Mouse (Mus musculus): ENCODE data around the gene Gdpd1. TPM values are rescaled to one million over a fixed set of nuclear protein-coding genes. Genes with fewer than 3 reads are reported as not detected.
A peak's percentile ranks its signal among the peaks of the same experiment; 100 is the strongest.

The Gdpd1 gene
- 168 and 172 TPM in 2 replicates for polyA plus RNA-seq (2015; fragmentation: Nextera tagmentation; extraction: Ambion mirVana)

- peak within 1 kb of the TSS; percentile 93 for H3K9ac ChIP-seq
- no peaks in the 10 kb centered on the region for H3K9me3 ChIP-seq
- H3K4me2 ChIP-seq = peak within 1 kb of the TSS; percentile 67
- H3K4me1 ChIP-seq = peaks cover 39% of the 10 kb centered on the region
- peak; percentile 98 for ATAC-seq (replicated peaks)
- under 1% methylated on average over 43 of the region's 43 CpGs for WGBS
- no peaks in the 10 kb centered on the region for H3K27me3 ChIP-seq (replicated peaks)
- H3K27ac ChIP-seq = peak within 1 kb of the TSS; percentile 95
- H3K36me3 ChIP-seq (replicated peaks) = peaks cover 9% of the 10 kb centered on the region; the same call in 1 of the 2 replicates
- H3K4me3 ChIP-seq = peak within 1 kb of the TSS; percentile 81
Measured at GRCm38 (mm10) chr11:87073866-87074440, at the start of gene Gdpd1. Gene Gdpd1 (minus strand): TSS chr11:87074062.

DNA sequence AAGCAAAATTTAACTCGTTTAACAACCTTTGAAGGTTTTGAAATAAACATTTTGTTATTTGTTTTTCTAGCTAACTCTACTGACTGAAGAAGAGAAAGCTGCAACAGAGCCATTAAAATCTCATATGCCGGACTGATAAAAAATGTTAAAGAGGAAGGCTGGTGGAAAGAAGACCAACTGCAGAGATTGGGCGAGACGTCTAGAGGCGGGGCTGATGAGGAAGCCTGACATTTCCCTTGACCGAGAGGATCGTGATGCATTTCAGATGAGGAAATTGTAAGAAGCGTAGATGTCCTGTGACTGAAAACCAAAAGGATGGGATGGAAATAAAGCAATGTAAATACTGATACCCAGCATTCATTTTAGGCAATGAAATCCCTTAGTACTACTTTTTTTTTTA lies 48.0 kb upstream of the Gdpd1 start:
- Histone ChIP-seq H3K4me2 (no peak overlapping the region), H3K9ac (no peak overlapping the region), H3K27me3 (replicated peaks) (no peaks in the 10 kb centered on the region), H3K9me3 (no peaks in the 10 kb centered on the region), H3K27ac (no peak overlapping the region), H3K4me1 (peaks cover 9% of the 10 kb centered on the region), H3K36me3 (replicated peaks) (peaks cover 32% of the 10 kb centered on the region), H3K4me3 (no peak overlapping the region)
- WGBS = 72% methylated on average over 8 of the region's 8 CpGs
- no peak for ATAC-seq (replicated peaks)

DNA sequence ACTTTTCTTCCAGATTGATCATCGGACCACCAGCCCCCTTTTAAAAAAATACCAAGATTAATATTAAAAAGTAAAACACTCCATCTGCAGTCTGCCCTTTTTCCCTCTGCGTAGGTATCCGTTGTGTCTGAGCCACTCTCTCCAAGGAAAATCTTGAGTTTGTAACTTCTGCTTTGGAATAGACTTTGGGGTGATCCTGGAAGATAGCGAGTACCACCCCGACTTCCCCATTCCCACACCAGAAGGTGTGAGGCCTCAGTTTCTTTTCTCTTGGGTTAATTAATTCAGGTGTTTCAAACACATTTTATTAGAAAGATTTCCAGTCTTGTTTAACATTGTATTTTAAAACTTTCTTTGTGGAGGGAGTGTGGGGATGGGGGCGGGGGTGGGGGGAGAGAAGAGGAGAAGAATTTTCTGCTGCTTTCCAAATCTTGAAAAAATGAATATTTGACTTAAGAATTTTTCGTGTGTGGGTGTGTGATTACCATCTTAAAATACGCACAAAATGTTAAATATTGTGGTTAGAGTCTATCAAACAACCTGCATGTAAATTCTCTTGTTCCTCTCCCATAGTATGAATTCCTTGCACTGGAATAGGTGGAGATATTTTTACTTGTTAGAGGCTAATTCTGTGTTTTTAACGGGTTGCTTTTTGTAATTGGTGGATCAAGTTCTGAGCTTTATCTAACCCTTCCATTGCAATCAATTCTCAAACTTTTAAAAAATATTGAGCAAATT lies 36.5 kb upstream of the Gdpd1 start:
- H3K36me3 ChIP-seq (replicated peaks) = 0 out of 2 replicates have a peak, but pooled peaks cover 3% of the 10 kb centered on the region
- peak overlapping the region; percentile 63 for H3K4me3 ChIP-seq
- H3K9me3 ChIP-seq = no peaks in the 10 kb centered on the region
- H3K27me3 ChIP-seq (replicated peaks) = no peaks in the 10 kb centered on the region
- H3K4me1 ChIP-seq = peaks cover 20% of the 10 kb centered on the region
- ATAC-seq (replicated peaks) = no peak
- WGBS = 3% methylated on average over 9 of the region's 9 CpGs
- H3K27ac ChIP-seq = peak overlapping the region; percentile 95
- peak overlapping the region; percentile 76 for H3K9ac ChIP-seq
- peak overlapping the region; percentile 75 for H3K4me2 ChIP-seq

GRCm38 (mm10) chr11:87109519-87110171 lies 35.8 kb upstream of the Gdpd1 start:
- WGBS = under 1% methylated on average over 41 of the region's 42 CpGs
- Histone ChIP-seq H3K9me3 (no peaks in the 10 kb centered on the region), H3K4me3 (peak overlapping the region; percentile 63), H3K4me1 (peaks cover 20% of the 10 kb centered on the region), H3K27me3 (replicated peaks) (no peaks in the 10 kb centered on the region), H3K9ac (peak overlapping the region; percentile 76), H3K36me3 (replicated peaks) (0 out of 2 replicates have a peak, but pooled peaks cover 3% of the 10 kb centered on the region), H3K4me2 (peak overlapping the region; percentile 75), H3K27ac (peak overlapping the region; percentile 95)
- ATAC-seq (replicated peaks) = no peak

DNA sequence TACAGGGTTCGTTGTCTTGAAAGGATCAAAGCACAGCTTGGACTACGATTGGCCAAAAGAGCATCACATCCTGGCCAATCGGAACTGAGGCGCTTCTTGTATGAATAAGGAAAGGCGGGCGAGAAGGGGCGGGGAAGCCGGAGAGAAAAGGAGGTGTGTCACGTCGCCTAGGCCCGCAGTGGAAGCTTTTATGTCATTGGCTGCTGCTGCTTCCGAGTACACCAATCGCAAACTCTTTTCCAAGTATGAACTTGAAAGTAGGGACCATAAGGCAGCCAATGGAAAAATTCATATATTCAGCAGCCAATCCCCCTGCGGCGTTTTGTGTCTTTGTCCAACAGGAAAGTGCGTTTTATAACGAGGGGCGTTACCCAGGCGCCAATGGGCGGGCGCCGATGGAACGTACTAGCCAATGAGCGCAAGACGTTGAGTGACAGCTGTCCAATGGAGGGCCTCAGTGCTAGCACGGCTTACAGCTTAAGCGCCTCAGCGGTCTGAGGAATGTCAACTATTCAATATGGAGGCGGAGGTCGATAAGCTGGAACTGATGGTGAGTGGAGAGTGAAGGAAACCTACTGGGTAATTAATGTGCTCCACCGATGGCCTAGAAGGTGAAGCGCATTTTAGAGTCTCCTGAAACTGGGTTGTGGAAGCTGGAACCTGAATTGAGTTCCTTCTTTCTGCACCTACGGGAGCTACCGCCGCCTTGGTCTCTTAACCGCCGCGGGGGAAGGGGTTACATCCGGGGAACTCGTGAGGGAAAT lies 35.1 kb upstream of the Gdpd1 start, which contains the start of gene Ska2:
Ska2 (plus strand) TSS at position 480 of the 764 bp plus-strand sequence.
- ATAC-seq (replicated peaks) = peak; percentile 100

DNA sequence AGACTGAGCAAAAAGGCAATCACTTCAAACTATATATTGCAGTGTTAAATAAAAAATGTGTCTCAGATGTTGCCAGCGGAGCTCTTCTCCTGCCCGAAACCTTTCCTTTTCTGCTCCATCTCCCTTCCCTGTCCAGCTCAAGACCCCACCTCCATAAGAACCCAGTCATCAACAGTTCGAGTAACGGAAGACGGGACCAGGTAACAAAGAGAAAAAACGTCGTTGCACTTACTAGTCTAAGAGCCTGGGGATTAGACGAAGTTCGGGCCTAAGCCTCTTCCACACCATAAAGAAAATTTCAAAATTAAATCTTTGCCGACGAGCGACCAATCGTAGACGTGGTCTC lies 34.5 kb upstream of the Gdpd1 start, which contains the start of gene Prr11:
Prr11 (minus strand) TSS at position 300 of the 346 bp plus-strand sequence.
- 0% methylated on average over 14 of the region's 14 CpGs for WGBS

More for the DNA sequence above, 35.1 kb upstream of the Gdpd1 start, which contains the start of gene Ska2:
- H3K27me3 ChIP-seq (replicated peaks) = no peaks in the 10 kb centered on the region
- H3K4me3 ChIP-seq = peak within 1 kb of the TSS; percentile 63
- peak within 1 kb of the TSS; percentile 95 for H3K27ac ChIP-seq
- peaks cover 20% of the 10 kb centered on the region for H3K4me1 ChIP-seq
- no peaks in the 10 kb centered on the region for H3K9me3 ChIP-seq
- peak within 1 kb of the TSS; percentile 75 for H3K4me2 ChIP-seq
- WGBS = under 1% methylated on average over 40 of the region's 40 CpGs
- peak within 1 kb of the TSS; percentile 76 for H3K9ac ChIP-seq
- no peaks in the 10 kb centered on the region for H3K36me3 ChIP-seq (replicated peaks)

DNA sequence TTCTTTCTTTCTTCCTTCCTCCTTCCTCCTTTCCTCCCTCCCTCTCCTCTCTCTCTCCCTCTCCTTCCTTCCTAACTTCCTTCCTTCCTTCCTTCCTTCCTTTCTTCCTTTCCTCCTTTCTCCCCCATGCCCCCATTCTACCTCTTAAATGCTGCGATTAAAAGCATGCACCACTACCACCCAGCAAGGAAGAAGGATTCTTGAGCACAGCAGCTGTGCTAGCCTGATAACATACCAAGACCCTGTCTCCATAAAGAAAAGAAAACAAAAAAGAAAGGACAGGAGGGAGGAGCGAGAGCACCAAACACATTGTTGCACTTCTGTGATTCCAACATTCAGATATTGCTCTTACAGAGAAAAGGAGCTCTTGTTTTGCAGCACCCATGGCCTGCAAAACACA lies 13.3 kb upstream of the Gdpd1 start:
- WGBS = 69% methylated on average over 2 of the region's 2 CpGs
- Histone ChIP-seq H3K9ac (peak overlapping the region; percentile 63; the same call in 1 of the 2 replicates), H3K4me2 (peak overlapping the region; percentile 96), H3K27me3 (replicated peaks) (no peaks in the 10 kb centered on the region), H3K27ac (peak overlapping the region; percentile 70; the same call in 1 of the 2 replicates), H3K9me3 (no peaks in the 10 kb centered on the region), H3K4me1 (peaks cover 31% of the 10 kb centered on the region), H3K4me3 (peak overlapping the region; percentile 78), H3K36me3 (replicated peaks) (no peaks in the 10 kb centered on the region; the same call in 1 of the 2 replicates)
- ATAC-seq (replicated peaks) = no peak

More for the DNA sequence above, 34.5 kb upstream of the Gdpd1 start, which contains the start of gene Prr11:
- Histone ChIP-seq H3K36me3 (replicated peaks) (no peaks in the 10 kb centered on the region), H3K9me3 (no peaks in the 10 kb centered on the region), H3K4me1 (peaks cover 20% of the 10 kb centered on the region), H3K27ac (peak within 1 kb of the TSS; percentile 95), H3K4me2 (peak within 1 kb of the TSS; percentile 75), H3K27me3 (replicated peaks) (no peaks in the 10 kb centered on the region), H3K4me3 (peak within 1 kb of the TSS; percentile 63), H3K9ac (peak within 1 kb of the TSS; percentile 76)
- ATAC-seq (replicated peaks) = no peak; the same call in 1 of the 2 replicates

GRCm38 (mm10) chr11:87086290-87086984 lies 12.6 kb upstream of the Gdpd1 start, which contains the start of gene Smg8:
Gene Smg8 (minus strand): TSS chr11:87086774.
- ATAC-seq (replicated peaks) = peak; percentile 85
- Histone ChIP-seq H3K4me3 (peak within 1 kb of the TSS; percentile 78), H3K9ac (peak within 1 kb of the TSS; percentile 63), H3K4me2 (peak within 1 kb of the TSS; percentile 96), H3K27ac (peak within 1 kb of the TSS; percentile 70), H3K9me3 (no peaks in the 10 kb centered on the region), H3K27me3 (replicated peaks) (no peaks in the 10 kb centered on the region), H3K4me1 (peaks cover 36% of the 10 kb centered on the region), H3K36me3 (replicated peaks) (peaks cover 5% of the 10 kb centered on the region; the same call in 1 of the 2 replicates)
- WGBS = 1% methylated on average over 43 of the region's 43 CpGs

DNA sequence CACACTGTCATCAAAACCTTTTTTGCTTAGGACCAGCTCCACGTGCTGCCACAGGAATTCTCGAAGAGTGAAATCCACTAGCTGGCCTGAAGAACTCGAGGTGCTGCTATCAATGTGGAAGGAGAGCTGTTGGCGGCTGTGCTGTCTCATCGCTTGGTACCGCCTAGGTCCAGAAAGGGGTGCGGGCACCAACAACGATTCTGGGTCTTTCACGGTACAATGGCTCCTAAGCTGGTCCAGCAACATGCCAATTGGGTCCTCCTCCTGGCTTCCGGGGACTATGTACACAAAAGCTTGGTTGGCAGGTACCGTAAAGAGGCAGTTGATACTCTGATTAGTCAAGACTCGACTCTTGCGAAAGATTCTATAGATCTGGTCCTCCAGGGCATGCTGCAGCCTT lies 11.6 kb upstream of the Gdpd1 start:
- peak overlapping the region; percentile 78 for H3K4me3 ChIP-seq
- no peaks in the 10 kb centered on the region for H3K9me3 ChIP-seq

GRCm38 (mm10) chr11:87083712-87084111 lies 9.8 kb upstream of the Gdpd1 start:
- no peaks in the 10 kb centered on the region for H3K27me3 ChIP-seq (replicated peaks)
- no peak overlapping the region for H3K4me3 ChIP-seq
- H3K27ac ChIP-seq = no peak overlapping the region
- peaks cover 22% of the 10 kb centered on the region for H3K36me3 ChIP-seq (replicated peaks)
- H3K9me3 ChIP-seq = no peaks in the 10 kb centered on the region
- H3K4me1 ChIP-seq = peaks cover 43% of the 10 kb centered on the region
- 81% methylated on average over 1 of the region's 1 CpGs for WGBS
- H3K4me2 ChIP-seq = 0 out of 2 replicates have a peak overlapping the region, but pooled peaks have one; percentile 96
- H3K9ac ChIP-seq = no peak overlapping the region
- no peak for ATAC-seq (replicated peaks)

More for the DNA sequence above, 11.6 kb upstream of the Gdpd1 start:
- no peak overlapping the region for H3K27ac ChIP-seq
- no peaks in the 10 kb centered on the region for H3K27me3 ChIP-seq (replicated peaks)
- WGBS = 91% methylated on average over 13 of the region's 13 CpGs
- H3K9ac ChIP-seq = peak overlapping the region; percentile 63; the same call in 1 of the 2 replicates
- no peak for ATAC-seq (replicated peaks)
- H3K4me1 ChIP-seq = peaks cover 36% of the 10 kb centered on the region
- H3K4me2 ChIP-seq = peak overlapping the region; percentile 96
- H3K36me3 ChIP-seq (replicated peaks) = peaks cover 8% of the 10 kb centered on the region
